Mouse (Mus musculus): ENCODE measurements around the gene Oxt. TPM values are rescaled to one million over a fixed set of nuclear protein-coding genes. Genes with fewer than 3 reads are reported as not detected.
A peak's percentile ranks its signal among the peaks of the same experiment; 100 is the strongest.
"Not testable (repeated sequence)": the region's sequence is repeated elsewhere in the genome, so short reads cannot be mapped to it uniquely, and the experiment has no call there.

Oxt gene
- total and polyA plus RNA-seq, 3 experiments = not detected

- no peak overlapping the region for H3K4me3 ChIP-seq (ENCODE audit: low read depth, low read length)
Observed at GRCm38 (mm10) chr2:130569926-130570325, 6.0 kb upstream of the Oxt start.

GRCm38 (mm10) chr2:130574960-130575359 is 1.0 kb upstream of the Oxt start:
- TF ChIP-seq TAL1 (conservative IDR thresholded peaks at IDR 0.05; ENCODE audit: low read depth, low read length) (no peak), POLR2AphosphoS5 (IDR thresholded peaks at IDR 0.05; ENCODE audit: insufficient replicate concordance, low read depth, low read length) (no peak), GATA2 (IDR thresholded peaks at IDR 0.05; ENCODE audit: borderline replicate concordance, low read depth, low read length) (no peak), GATA1 (IDR thresholded peaks at IDR 0.05; ENCODE audit: borderline replicate concordance, low read length) (no peak), CTCF (IDR thresholded peaks at IDR 0.05; ENCODE audit: low read depth, low read length) (no peak)
- H3K27me3 ChIP-seq (ENCODE audit: insufficient read depth, low read length) = peaks cover 58% of the 10 kb centered on the region
- H3K4me1 ChIP-seq (ENCODE audit: insufficient read depth, low read depth, low read length) = peaks cover 11% of the 10 kb centered on the region
- H3K36me3 ChIP-seq (replicated peaks) = no peaks in the 10 kb centered on the region
- ATAC-seq (ENCODE audit: extremely low read depth, insufficient number of reproducible peaks, low FRiP score, poor library complexity, severe bottlenecking) (no peak), DNase-seq (ENCODE audit: low spot score) (no peak)
- H3K4me3 ChIP-seq (ENCODE audit: low read depth, low read length) = no peak overlapping the region
- no peaks in the 10 kb centered on the region for H3K9me3 ChIP-seq (replicated peaks)

More at GRCm38 (mm10) chr2:130569926-130570325, 6.0 kb upstream of the Oxt start:
- Histone ChIP-seq H3K36me3 (replicated peaks) (peaks cover 30% of the 10 kb centered on the region), H3K27me3 (ENCODE audit: insufficient read depth, low read length) (peaks cover 19% of the 10 kb centered on the region), H3K4me1 (ENCODE audit: insufficient read depth, low read depth, low read length) (peaks cover 14% of the 10 kb centered on the region), H3K9me3 (replicated peaks) (no peaks in the 10 kb centered on the region)
- TF ChIP-seq GATA2 (IDR thresholded peaks at IDR 0.05; ENCODE audit: borderline replicate concordance, low read depth, low read length) = no peak
- no peak for TF ChIP-seq POLR2AphosphoS5 (IDR thresholded peaks at IDR 0.05; ENCODE audit: insufficient replicate concordance, low read depth, low read length)
- ATAC-seq (ENCODE audit: extremely low read depth, insufficient number of reproducible peaks, low FRiP score, poor library complexity, severe bottlenecking) (no peak), DNase-seq (ENCODE audit: low spot score) (no peak)

GRCm38 (mm10) chr2:130576564-130576963 is 591 bp downstream of the Oxt start:
- H3K4me1 ChIP-seq (ENCODE audit: insufficient read depth, low read depth, low read length) = peaks cover 13% of the 10 kb centered on the region
- DNase-seq (ENCODE audit: low spot score); H3K36me3 ChIP-seq (replicated peaks); H3K4me3 ChIP-seq (ENCODE audit: low read depth, low read length); H3K9me3 ChIP-seq (replicated peaks); ATAC-seq (ENCODE audit: extremely low read depth, insufficient number of reproducible peaks, low FRiP score, poor library complexity, severe bottlenecking): not testable (repeated sequence)
- H3K27me3 ChIP-seq (ENCODE audit: insufficient read depth, low read length) = peaks cover 69% of the 10 kb centered on the region

- DNase-seq (ENCODE audit: low spot score) (no peak), ATAC-seq (ENCODE audit: extremely low read depth, insufficient number of reproducible peaks, low FRiP score, poor library complexity, severe bottlenecking) (no peak)
- Histone ChIP-seq H3K27me3 (ENCODE audit: insufficient read depth, low read length) (peaks cover 73% of the 10 kb centered on the region), H3K36me3 (replicated peaks) (no peaks in the 10 kb centered on the region), H3K4me1 (ENCODE audit: insufficient read depth, low read depth, low read length) (peaks cover 13% of the 10 kb centered on the region), H3K4me3 (ENCODE audit: low read depth, low read length) (no peak overlapping the region), H3K9me3 (replicated peaks) (no peaks in the 10 kb centered on the region)
- no peak for TF ChIP-seq TAL1 (conservative IDR thresholded peaks at IDR 0.05; ENCODE audit: low read depth, low read length)
- no peak for TF ChIP-seq GATA1 (IDR thresholded peaks at IDR 0.05; ENCODE audit: borderline replicate concordance, low read length)
- TF ChIP-seq POLR2AphosphoS5 (IDR thresholded peaks at IDR 0.05; ENCODE audit: insufficient replicate concordance, low read depth, low read length) = no peak
- TF ChIP-seq CTCF (IDR thresholded peaks at IDR 0.05; ENCODE audit: low read depth, low read length) = no peak
- no peak for TF ChIP-seq GATA2 (IDR thresholded peaks at IDR 0.05; ENCODE audit: borderline replicate concordance, low read depth, low read length)
Observed at GRCm38 (mm10) chr2:130577021-130577420, 1.0 kb downstream of the Oxt start.

GRCm38 (mm10) chr2:130577632-130578031 is 1.7 kb downstream of the Oxt start:
- ATAC-seq (ENCODE audit: extremely low read depth, insufficient number of reproducible peaks, low FRiP score, poor library complexity, severe bottlenecking) (no peak), DNase-seq (ENCODE audit: low spot score) (no peak)
- H3K27me3 ChIP-seq (ENCODE audit: insufficient read depth, low read length) = peaks cover 75% of the 10 kb centered on the region
- no peaks in the 10 kb centered on the region for H3K36me3 ChIP-seq (replicated peaks)
- H3K9me3 ChIP-seq (replicated peaks) = no peaks in the 10 kb centered on the region
- TF ChIP-seq TAL1 (conservative IDR thresholded peaks at IDR 0.05; ENCODE audit: low read depth, low read length) = no peak
- TF ChIP-seq GATA1 (IDR thresholded peaks at IDR 0.05; ENCODE audit: borderline replicate concordance, low read length) = no peak
- no peak for TF ChIP-seq CTCF (IDR thresholded peaks at IDR 0.05; ENCODE audit: low read depth, low read length)
- TF ChIP-seq GATA2 (IDR thresholded peaks at IDR 0.05; ENCODE audit: borderline replicate concordance, low read depth, low read length) = no peak
- TF ChIP-seq POLR2AphosphoS5 (IDR thresholded peaks at IDR 0.05; ENCODE audit: insufficient replicate concordance, low read depth, low read length) = no peak
- H3K4me3 ChIP-seq (ENCODE audit: low read depth, low read length) = no peak overlapping the region
- H3K4me1 ChIP-seq (ENCODE audit: insufficient read depth, low read depth, low read length) = peaks cover 13% of the 10 kb centered on the region

- H3K27me3 ChIP-seq (ENCODE audit: insufficient read depth, low read length) = peaks cover 77% of the 10 kb centered on the region
- ATAC-seq (ENCODE audit: extremely low read depth, insufficient number of reproducible peaks, low FRiP score, poor library complexity, severe bottlenecking) (no peak), DNase-seq (ENCODE audit: low spot score) (peak; percentile 38)
Observed at GRCm38 (mm10) chr2:130578148-130578547, 2.2 kb downstream of the Oxt start.

GRCm38 (mm10) chr2:130579791-130580190 is 3.8 kb downstream of the Oxt start:
- DNase-seq (ENCODE audit: low spot score) (no peak), ATAC-seq (ENCODE audit: extremely low read depth, insufficient number of reproducible peaks, low FRiP score, poor library complexity, severe bottlenecking) (no peak)
- Histone ChIP-seq H3K4me1 (ENCODE audit: insufficient read depth, low read depth, low read length) (peaks cover 13% of the 10 kb centered on the region), H3K36me3 (replicated peaks) (no peaks in the 10 kb centered on the region), H3K4me3 (ENCODE audit: low read depth, low read length) (no peak overlapping the region), H3K9me3 (replicated peaks) (no peaks in the 10 kb centered on the region), H3K27me3 (ENCODE audit: insufficient read depth, low read length) (peaks cover 78% of the 10 kb centered on the region)
- TF ChIP-seq POLR2AphosphoS5 (IDR thresholded peaks at IDR 0.05; ENCODE audit: insufficient replicate concordance, low read depth, low read length) = no peak
- TF ChIP-seq CTCF (IDR thresholded peaks at IDR 0.05; ENCODE audit: low read depth, low read length) = no peak
- no peak for TF ChIP-seq GATA1 (IDR thresholded peaks at IDR 0.05; ENCODE audit: borderline replicate concordance, low read length)
- TF ChIP-seq GATA2 (IDR thresholded peaks at IDR 0.05; ENCODE audit: borderline replicate concordance, low read depth, low read length) = no peak
- no peak for TF ChIP-seq TAL1 (conservative IDR thresholded peaks at IDR 0.05; ENCODE audit: low read depth, low read length)

More at GRCm38 (mm10) chr2:130578148-130578547, 2.2 kb downstream of the Oxt start:
- Histone ChIP-seq H3K36me3 (replicated peaks) (no peaks in the 10 kb centered on the region), H3K9me3 (replicated peaks) (no peaks in the 10 kb centered on the region), H3K4me1 (ENCODE audit: insufficient read depth, low read depth, low read length) (peaks cover 13% of the 10 kb centered on the region), H3K4me3 (ENCODE audit: low read depth, low read length) (no peak overlapping the region)
- peak; percentile 46 for TF ChIP-seq CTCF (IDR thresholded peaks at IDR 0.05; ENCODE audit: low read depth, low read length)
- TF ChIP-seq TAL1 (conservative IDR thresholded peaks at IDR 0.05; ENCODE audit: low read depth, low read length) = no peak
- no peak for TF ChIP-seq POLR2AphosphoS5 (IDR thresholded peaks at IDR 0.05; ENCODE audit: insufficient replicate concordance, low read depth, low read length)
- no peak for TF ChIP-seq GATA1 (IDR thresholded peaks at IDR 0.05; ENCODE audit: borderline replicate concordance, low read length)
- TF ChIP-seq GATA2 (IDR thresholded peaks at IDR 0.05; ENCODE audit: borderline replicate concordance, low read depth, low read length) = no peak
